Mouse (Mus musculus) MEL (cell line): ENCODE results near the gene Ucp3. TPM values are rescaled to one million over a fixed set of nuclear protein-coding genes. Genes with fewer than 3 reads are reported as not detected.

ENCODE experiments used
- DNase-seq: peaks from one replicate; pipeline ENCODE4 v3.0.0; 2011; ENCODE audit warnings: low read depth, low spot score
- H3K27ac ChIP-seq: 2 replicates; pipeline ENCODE4 v1.5.1; 2012; ENCODE audit warnings: low read depth, mild to moderate bottlenecking, control low read depth, low read length, moderate library complexity; ENCODE audit not compliant: control insufficient read depth
- H3K27me3 ChIP-seq, 2 experiments: fragments of 150-350 bp in 1 of 2; sonication (generic) in 1 of 2; 2 replicates each; pipeline ENCODE4 v1.6.1; 2012; ENCODE audit warnings: low read length in 2 of 2, mild to moderate bottlenecking in 2 of 2, improper control_type of control experiment in 1 of 2, moderate library complexity in 1 of 2; ENCODE audit not compliant: insufficient read depth in 2 of 2, control insufficient read depth in 1 of 2
- H3K36me3 ChIP-seq, 2 experiments: 2 replicates each; pipeline ENCODE4 v1.6.1; 2012 to 2014; ENCODE audit warnings: low read length in 2 of 2, improper control_type of control experiment in 1 of 2, inconsistent platforms in 1 of 2, mild to moderate bottlenecking in 1 of 2; ENCODE audit not compliant: insufficient read depth in 2 of 2, control insufficient read depth in 1 of 2
- H3K4me1 ChIP-seq, 2 experiments: fragments of 150-350 bp in 1 of 2; sonication (generic) in 1 of 2; 2 replicates each; pipeline ENCODE4 v1.6.1; 2012; ENCODE audit warnings: low read length in 2 of 2, improper control_type of control experiment in 1 of 2, mild to moderate bottlenecking in 1 of 2; ENCODE audit not compliant: insufficient read depth in 2 of 2, control insufficient read depth in 1 of 2
- H3K4me3 ChIP-seq, 2 experiments: fragments of 150-350 bp in 1 of 2; sonication (generic) in 1 of 2; 2 replicates each; pipeline ENCODE4 v1.5.1; 2012; ENCODE audit warnings: low read depth in 2 of 2, low read length in 2 of 2, mild to moderate bottlenecking in 2 of 2, moderate library complexity in 2 of 2, control low read depth in 1 of 2, improper control_type of control experiment in 1 of 2; ENCODE audit not compliant: control insufficient read depth in 1 of 2, insufficient read depth in 1 of 2
- H3K79me2 ChIP-seq: 2 replicates; pipeline ENCODE4 v1.6.1; 2012; ENCODE audit warnings: mild to moderate bottlenecking, low read length, moderate library complexity; ENCODE audit not compliant: control insufficient read depth, poor library complexity, insufficient read depth
- H3K9ac ChIP-seq: 2 replicates; pipeline ENCODE4 v1.6.1; 2012; ENCODE audit warnings: low read depth, mild to moderate bottlenecking, control low read depth, low read length, moderate library complexity; ENCODE audit not compliant: control insufficient read depth, poor library complexity, severe bottlenecking
- H3K9me3 ChIP-seq: fragments of 150-350 bp; sonication (generic); replicated peaks from 2 replicates; pipeline ENCODE4 v1.6.1; 2012; ENCODE audit warnings: mild to moderate bottlenecking, low read length, improper control_type of control experiment, moderate library complexity; ENCODE audit not compliant: insufficient read depth
- BHLHE40 ChIP-seq: IDR thresholded peaks from 2 replicates; pipeline ENCODE4 v1.6.1; 2012; ENCODE audit warnings: low read depth, mild to moderate bottlenecking, inconsistent platforms, low read length, improper control_type of control experiment, borderline replicate concordance
- CHD1 ChIP-seq: IDR thresholded peaks from 2 replicates; pipeline ENCODE4 v1.6.1; 2012; ENCODE audit warnings: low read depth, mild to moderate bottlenecking, inconsistent platforms, low read length, improper control_type of control experiment
- CHD2 ChIP-seq: IDR thresholded peaks from 2 replicates; pipeline ENCODE4 v1.6.1; 2011; ENCODE audit warnings: low read length, improper control_type of control experiment
- CTCF ChIP-seq, 3 experiments: IDR thresholded peaks in 2 of 3; conservative IDR thresholded peaks in 1 of 3; 2 replicates each; pipeline ENCODE4 v1.5.1; 2011 to 2012; ENCODE audit warnings: low read length in 3 of 3, low read depth in 2 of 3, mild to moderate bottlenecking in 2 of 3, improper control_type of control experiment in 1 of 3, inconsistent platforms in 1 of 3, mixed read lengths in 1 of 3, moderate library complexity in 1 of 3; ENCODE audit not compliant: control insufficient read depth in 1 of 3, insufficient read depth in 1 of 3, poor library complexity in 1 of 3, severe bottlenecking in 1 of 3
- E2F4 ChIP-seq: IDR thresholded peaks from 2 replicates; pipeline ENCODE4 v1.6.1; 2011; ENCODE audit warnings: low read depth, low read length, improper control_type of control experiment, borderline replicate concordance
- ELF1 ChIP-seq: IDR thresholded peaks from 2 replicates; pipeline ENCODE4 v1.6.1; 2014; ENCODE audit warnings: low read depth, mild to moderate bottlenecking, inconsistent platforms, low read length, improper control_type of control experiment, moderate library complexity
- EP300 ChIP-seq, 2 experiments: IDR thresholded peaks; 2 replicates each; pipeline ENCODE4 v1.6.1; 2011; ENCODE audit warnings: improper control_type of control experiment in 2 of 2, low read length in 2 of 2, low read depth in 1 of 2, mild to moderate bottlenecking in 1 of 2
- ETS1 ChIP-seq: IDR thresholded peaks from 2 replicates; pipeline ENCODE4 v1.6.1; 2012; ENCODE audit warnings: low read depth, mild to moderate bottlenecking, inconsistent platforms, low read length, improper control_type of control experiment, moderate library complexity
- GABPA ChIP-seq: IDR thresholded peaks from 2 replicates; pipeline ENCODE4 v1.6.1; 2012; ENCODE audit warnings: low read depth, mild to moderate bottlenecking, inconsistent platforms, low read length, improper control_type of control experiment, moderate library complexity
- GATA1 ChIP-seq: IDR thresholded peaks from 2 replicates; pipeline ENCODE4 v1.6.1; 2011; ENCODE audit warnings: low read depth, low read length, improper control_type of control experiment
- HCFC1 ChIP-seq: IDR thresholded peaks from 2 replicates; pipeline ENCODE4 v1.6.1; 2012; ENCODE audit warnings: low read depth, mild to moderate bottlenecking, inconsistent platforms, low read length, improper control_type of control experiment, moderate library complexity
- JUND ChIP-seq: IDR thresholded peaks from 2 replicates; pipeline ENCODE4 v1.6.1; 2011; ENCODE audit warnings: low read depth, mild to moderate bottlenecking, improper control_type of control experiment, low read length
- KAT2A ChIP-seq: conservative IDR thresholded peaks from 2 replicates; pipeline ENCODE4 v1.6.1; 2012; ENCODE audit warnings: low read depth, low read length, improper control_type of control experiment, inconsistent platforms
- MAFK ChIP-seq: IDR thresholded peaks from 2 replicates; pipeline ENCODE4 v1.6.1; 2011; ENCODE audit warnings: low read depth, mild to moderate bottlenecking, low read length, improper control_type of control experiment, borderline replicate concordance
- MAX ChIP-seq: IDR thresholded peaks from 2 replicates; pipeline ENCODE4 v1.6.1; 2011; ENCODE audit warnings: low read length, improper control_type of control experiment
- MAZ ChIP-seq: IDR thresholded peaks from 2 replicates; pipeline ENCODE4 v1.6.1; 2012; ENCODE audit warnings: low read depth, mild to moderate bottlenecking, inconsistent platforms, low read length, improper control_type of control experiment
- MEF2A ChIP-seq: IDR thresholded peaks from 2 replicates; pipeline ENCODE4 v1.6.1; 2014; ENCODE audit warnings: low read depth, mild to moderate bottlenecking, inconsistent platforms, low read length, improper control_type of control experiment; ENCODE audit not compliant: poor library complexity, insufficient replicate concordance, severe bottlenecking; ENCODE audit errors: extremely low read depth
- MXI1 ChIP-seq: IDR thresholded peaks from 2 replicates; pipeline ENCODE4 v1.6.1; 2011; ENCODE audit warnings: mild to moderate bottlenecking, low read depth, low read length, improper control_type of control experiment
- MYB ChIP-seq: IDR thresholded peaks from 2 replicates; pipeline ENCODE4 v1.6.1; 2011; ENCODE audit warnings: mild to moderate bottlenecking, low read depth, low read length, improper control_type of control experiment
- MYC ChIP-seq: IDR thresholded peaks from 2 replicates; pipeline ENCODE4 v1.6.1; 2011; ENCODE audit warnings: low read depth, mild to moderate bottlenecking, low read length, improper control_type of control experiment, moderate library complexity
- NELFE ChIP-seq: IDR thresholded peaks from 2 replicates; pipeline ENCODE4 v1.6.1; 2011; ENCODE audit warnings: low read depth, low read length, improper control_type of control experiment
- NRF1 ChIP-seq: IDR thresholded peaks from 2 replicates; pipeline ENCODE4 v1.6.1; 2014; ENCODE audit warnings: low read depth, mild to moderate bottlenecking, inconsistent platforms, low read length, improper control_type of control experiment, moderate library complexity; ENCODE audit not compliant: poor library complexity, insufficient read depth, severe bottlenecking
- POLR2A ChIP-seq, 2 experiments: IDR thresholded peaks; 2 replicates each; pipeline ENCODE4 v1.6.1; 2011 to 2012; ENCODE audit warnings: low read length in 2 of 2, mild to moderate bottlenecking in 2 of 2, control low read depth in 1 of 2, improper control_type of control experiment in 1 of 2, low read depth in 1 of 2, moderate library complexity in 1 of 2; ENCODE audit not compliant: control insufficient read depth in 1 of 2, insufficient read depth in 1 of 2, poor library complexity in 1 of 2
- POLR2AphosphoS2 ChIP-seq: IDR thresholded peaks from 2 replicates; pipeline ENCODE4 v1.6.1; 2011; ENCODE audit warnings: low read length, improper control_type of control experiment
- POLR2AphosphoS5 ChIP-seq: IDR thresholded peaks from 2 replicates; pipeline ENCODE4 v1.6.1; 2012; ENCODE audit warnings: low read depth, borderline replicate concordance, mild to moderate bottlenecking, inconsistent platforms, low read length, moderate library complexity, mixed read lengths
- RCOR1 ChIP-seq: IDR thresholded peaks from 2 replicates; pipeline ENCODE4 v1.6.1; 2012; ENCODE audit warnings: low read depth, mild to moderate bottlenecking, inconsistent platforms, low read length, improper control_type of control experiment
- SIN3A ChIP-seq: IDR thresholded peaks from 2 replicates; pipeline ENCODE4 v1.6.1; 2012; ENCODE audit warnings: low read length, improper control_type of control experiment, inconsistent platforms
- SMC3 ChIP-seq: IDR thresholded peaks from 2 replicates; pipeline ENCODE4 v1.6.1; 2011; ENCODE audit warnings: low read depth, low read length, improper control_type of control experiment
- TAL1 ChIP-seq: IDR thresholded peaks from 2 replicates; pipeline ENCODE4 v1.6.1; 2012; ENCODE audit warnings: mild to moderate bottlenecking, inconsistent platforms, low read length, moderate library complexity, mixed read lengths
- TBP ChIP-seq: IDR thresholded peaks from 2 replicates; pipeline ENCODE4 v1.8.0; 2011; ENCODE audit warnings: low read depth, low read length, improper control_type of control experiment
- TCF12 ChIP-seq: IDR thresholded peaks from 2 replicates; pipeline ENCODE4 v1.6.1; 2014; ENCODE audit warnings: low read depth, mild to moderate bottlenecking, inconsistent platforms, low read length, improper control_type of control experiment, moderate library complexity
- UBTF ChIP-seq: IDR thresholded peaks from 2 replicates; pipeline ENCODE4 v1.6.1; 2012; ENCODE audit warnings: low read depth, mild to moderate bottlenecking, inconsistent platforms, low read length, improper control_type of control experiment, moderate library complexity, borderline replicate concordance; ENCODE audit not compliant: insufficient read depth
- USF1 ChIP-seq: IDR thresholded peaks from 2 replicates; pipeline ENCODE4 v1.6.1; 2014; ENCODE audit warnings: low read depth, mild to moderate bottlenecking, inconsistent platforms, low read length, improper control_type of control experiment, moderate library complexity
- USF2 ChIP-seq, 2 experiments: IDR thresholded peaks; 2 replicates each; pipeline ENCODE4 v1.6.1; 2011 to 2012; ENCODE audit warnings: improper control_type of control experiment in 2 of 2, low read length in 2 of 2, borderline replicate concordance in 1 of 2, inconsistent platforms in 1 of 2, low read depth in 1 of 2, mild to moderate bottlenecking in 1 of 2; ENCODE audit not compliant: insufficient read depth in 1 of 2
- ZC3H11A ChIP-seq: IDR thresholded peaks from 2 replicates; pipeline ENCODE4 v1.6.1; 2012; ENCODE audit warnings: low read depth, mild to moderate bottlenecking, inconsistent platforms, low read length, improper control_type of control experiment
- ZKSCAN1 ChIP-seq: IDR thresholded peaks from 2 replicates; pipeline ENCODE4 v1.6.1; 2012; ENCODE audit warnings: low read depth, mild to moderate bottlenecking, inconsistent platforms, low read length, improper control_type of control experiment, moderate library complexity
- ZMIZ1 ChIP-seq: IDR thresholded peaks from 2 replicates; pipeline ENCODE4 v1.6.1; 2012; ENCODE audit warnings: low read depth, mild to moderate bottlenecking, inconsistent platforms, low read length, improper control_type of control experiment, moderate library complexity
- ZNF384 ChIP-seq: IDR thresholded peaks from 2 replicates; pipeline ENCODE4 v1.6.1; 2012; ENCODE audit warnings: low read depth, mild to moderate bottlenecking, inconsistent platforms, low read length, improper control_type of control experiment
- polyA plus RNA-seq, 2 experiments: library from polyadenylated mRNA; stranded (reverse) in 1 of 2; unstranded in 1 of 2; fragments of >175 nt in 1 of 2; fragments of >200 nt in 1 of 2; gene quantifications; 2 replicates each; pipeline versions ENCODE4 v1.2.1 to v1.2.4; 2012; ENCODE audit warnings: low replicate concordance in 2 of 2, low read depth in 1 of 2; ENCODE audit not compliant: insufficient read length in 2 of 2, insufficient read depth in 1 of 2, missing spikeins in 1 of 2
- total RNA-seq: library from RNA; depleted of rRNA; stranded (reverse); fragments of 300-350 nt; gene quantifications from 2 replicates; pipeline ENCODE4 v1.2.3, GENCODE M21; 2012

The Ucp3 gene
- total and polyA plus RNA-seq, 3 experiments = not detected

- Histone ChIP-seq H3K79me2 (peaks cover 37% of the 10 kb centered on the region), H3K4me3 (peak within 1 kb of the TSS; percentile 69 to 83), H3K27me3 (no peaks in the 10 kb centered on the region), H3K4me1 (peaks cover 3 to 12% of the 10 kb centered on the region in 2 experiments; a peak in 3 of 4 replicates), H3K36me3 (peaks cover 0 to 11% of the 10 kb centered on the region in 2 experiments; a peak in 3 of 4 replicates), H3K9me3 (no peaks in the 10 kb centered on the region), H3K27ac (peak within 1 kb of the TSS; percentile 99), H3K9ac (peak within 1 kb of the TSS; percentile 90)
- DNase-seq = peak; percentile 97
- 0 out of 2 replicates have a peak, but pooled peaks have one; percentile 44 for TF ChIP-seq MAZ
- TF ChIP-seq NELFE = peak; percentile 98
- no peak for TF ChIP-seq KAT2A
- TF ChIP-seq MAFK = no peak
- no peak for TF ChIP-seq UBTF
- no peak for TF ChIP-seq SMC3
- no peak for TF ChIP-seq GABPA
- TF ChIP-seq MYB = no peak
- peak; percentile 1 for TF ChIP-seq SIN3A
- peak; percentile 98 for TF ChIP-seq ZMIZ1
- no peak for TF ChIP-seq JUND
- TF ChIP-seq MAX = no peak
- TF ChIP-seq E2F4 = no peak
- TF ChIP-seq GATA1 = no peak
- TF ChIP-seq CHD1 = no peak
- TF ChIP-seq ETS1 = no peak
- TF ChIP-seq TBP = peak; percentile 96
- no peak for TF ChIP-seq MYC
- peak; percentile 76 to 97 for TF ChIP-seq POLR2A (IDR thresholded peaks at IDR 0.05; ENCODE audit: control insufficient read depth in 1 of 2, insufficient read depth in 1 of 2, low read depth in 1 of 2, low read length in 2 of 2, poor library complexity in 1 of 2)
- TF ChIP-seq USF1 = no peak
- TF ChIP-seq NRF1 = no peak
- TF ChIP-seq CHD2 = no peak
- TF ChIP-seq POLR2AphosphoS5 = peak; percentile 94
- TF ChIP-seq POLR2AphosphoS2 = peak; percentile 95
- no peak for TF ChIP-seq ZKSCAN1
- TF ChIP-seq TAL1 = no peak
- TF ChIP-seq ELF1 = 0 out of 2 replicates have a peak, but pooled peaks have one; percentile 36
- peak; percentile 51; the same call in 1 of the 2 replicates for TF ChIP-seq TCF12
- 0 out of 4 replicates have a peak, but pooled peaks of 1 of the 2 experiments have one; percentile 11 for TF ChIP-seq EP300 (IDR thresholded peaks at IDR 0.05; ENCODE audit: low read depth in 1 of 2, low read length in 2 of 2)
- no peak for TF ChIP-seq CTCF (IDR thresholded peaks at IDR 0.05 in 2 of 3, conservative IDR thresholded peaks at IDR 0.05 in 1 of 3; ENCODE audit: control insufficient read depth in 1 of 3, insufficient read depth in 1 of 3, low read depth in 2 of 3, low read length in 3 of 3, poor library complexity in 1 of 3, severe bottlenecking in 1 of 3)
- no peak for TF ChIP-seq ZNF384
- peak; percentile 34 for TF ChIP-seq HCFC1
- TF ChIP-seq RCOR1 = no peak
- TF ChIP-seq MXI1 = no peak
- no peak for TF ChIP-seq MEF2A
- TF ChIP-seq BHLHE40 = no peak
- no peak for TF ChIP-seq USF2 (IDR thresholded peaks at IDR 0.05; ENCODE audit: borderline replicate concordance in 1 of 2, insufficient read depth in 1 of 2, low read depth in 1 of 2, low read length in 2 of 2)
- TF ChIP-seq ZC3H11A = no peak
Measured at GRCm38 (mm10) chr7:100493117-100493483, 20.3 kb downstream of the Ucp3 start, which contains the start of gene Ucp2. TSS of gene Ucp2 (plus strand) at chr7:100493337.
